Mouse (Mus musculus) forebrain, embryonic 11.5 days (tissue): ENCODE data around the gene Lrrc75b. TPM values are rescaled to one million over a fixed set of nuclear protein-coding genes. Genes with fewer than 3 reads are reported as not detected.
A peak's percentile ranks its signal among the peaks of the same experiment; 100 is the strongest.

ENCODE experiments used
- ATAC-seq: fragments of 200-750 bp; cut with Nextera tagmentation; replicated peaks from 2 replicates; pipeline ENCODE4 v1.8.0; 2017; ENCODE audit warnings: moderate TSS enrichment; ENCODE audit not compliant: low FRiP score
- DNase-seq: peaks from one replicate; pipeline ENCODE4 v3.0.0-alpha.2; 2017; ENCODE audit warnings: low spot score
- H3K27ac ChIP-seq: fragments of 300-500 bp; sonication (generic); 2 replicates; pipeline ENCODE4 v1.5.1; 2014; ENCODE audit warnings: low read depth, low read length
- H3K27me3 ChIP-seq: fragments of 300-500 bp; sonication (generic); 2 replicates; pipeline ENCODE4 v1.6.1; 2014; ENCODE audit warnings: mild to moderate bottlenecking, low read length, mixed read lengths; ENCODE audit not compliant: control insufficient read depth, insufficient read depth
- H3K36me3 ChIP-seq: fragments of 300-500 bp; sonication (generic); 2 replicates; pipeline ENCODE4 v1.6.1; 2014; ENCODE audit warnings: mild to moderate bottlenecking, low read length, moderate library complexity, mixed read lengths; ENCODE audit not compliant: control insufficient read depth, insufficient read depth
- H3K4me1 ChIP-seq: fragments of 300-500 bp; sonication (generic); replicated peaks from 2 replicates; pipeline ENCODE4 v1.6.1; 2014; ENCODE audit warnings: low read length, mixed read lengths; ENCODE audit not compliant: control insufficient read depth, insufficient read depth
- H3K4me2 ChIP-seq: fragments of 300-500 bp; sonication (generic); 2 replicates; pipeline ENCODE4 v1.6.1; 2014; ENCODE audit warnings: low read depth, mild to moderate bottlenecking, low read length, moderate library complexity, mixed read lengths; ENCODE audit not compliant: severe bottlenecking
- H3K4me3 ChIP-seq: fragments of 300-500 bp; sonication (generic); 2 replicates; pipeline ENCODE4 v1.5.1; 2014; ENCODE audit warnings: low read depth, low read length
- H3K9ac ChIP-seq: fragments of 300-500 bp; sonication (generic); 2 replicates; pipeline ENCODE4 v1.6.1; 2014; ENCODE audit warnings: low read length
- H3K9me3 ChIP-seq: fragments of 300-500 bp; sonication (generic); 2 replicates; pipeline ENCODE4 v1.6.1; 2016; ENCODE audit warnings: low read length, mixed read lengths; ENCODE audit not compliant: control insufficient read depth
- WGBS: fragments of 180-500 bp; shearing (Covaris S2); extraction: QIAGEN DNeasy Blood & Tissue Kit; methylation state at CpG from one replicate; pipeline ENCODE4 v1.1.7; 2014; 5-methylcytosine and 5-hydroxymethylcytosine counted together
- polyA plus RNA-seq: library from polyadenylated mRNA; unstranded; fragments of >200 nt; fragmentation: Nextera tagmentation; extraction: Ambion mirVana; gene quantifications from 2 replicates; pipeline ENCODE4 v1.2.1, GENCODE M21; 2014

Gene Lrrc75b
- polyA plus RNA-seq, 1 experiment from 2014 or later = 2.3 TPM

DNA sequence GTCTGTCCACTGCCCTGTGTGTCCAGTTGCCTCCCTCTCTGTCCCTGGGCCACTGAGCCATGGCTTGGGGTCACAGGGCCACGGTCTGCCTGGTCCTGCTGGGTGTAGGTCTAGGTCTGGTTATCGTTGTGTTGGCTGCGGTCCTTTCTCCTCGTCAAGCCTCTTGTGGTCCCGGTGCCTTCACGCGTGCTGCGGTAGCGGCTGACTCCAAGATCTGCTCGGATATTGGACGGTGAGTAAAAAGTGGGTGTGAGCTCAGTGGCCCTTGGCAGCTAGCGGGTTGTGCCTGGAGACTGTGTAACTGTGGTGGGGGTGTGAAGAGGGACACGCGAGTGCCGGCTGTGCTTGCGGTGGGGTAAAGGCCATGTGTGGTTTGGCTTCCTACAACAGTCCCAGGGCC lies 29.5 kb upstream of the Lrrc75b start:
- no peak overlapping the region for H3K4me2 ChIP-seq
- no peaks in the 10 kb centered on the region for H3K27me3 ChIP-seq
- no peaks in the 10 kb centered on the region for H3K36me3 ChIP-seq
- ATAC-seq (no peak), DNase-seq (no peak)
- no peak overlapping the region for H3K4me3 ChIP-seq
- no peaks in the 10 kb centered on the region for H3K9me3 ChIP-seq
- H3K9ac ChIP-seq = no peak overlapping the region
- H3K4me1 ChIP-seq = 0 out of 2 replicates have a peak, but pooled peaks cover 2% of the 10 kb centered on the region
- 88% methylated on average over 16 of the region's 16 CpGs for WGBS
- no peak overlapping the region for H3K27ac ChIP-seq

DNA sequence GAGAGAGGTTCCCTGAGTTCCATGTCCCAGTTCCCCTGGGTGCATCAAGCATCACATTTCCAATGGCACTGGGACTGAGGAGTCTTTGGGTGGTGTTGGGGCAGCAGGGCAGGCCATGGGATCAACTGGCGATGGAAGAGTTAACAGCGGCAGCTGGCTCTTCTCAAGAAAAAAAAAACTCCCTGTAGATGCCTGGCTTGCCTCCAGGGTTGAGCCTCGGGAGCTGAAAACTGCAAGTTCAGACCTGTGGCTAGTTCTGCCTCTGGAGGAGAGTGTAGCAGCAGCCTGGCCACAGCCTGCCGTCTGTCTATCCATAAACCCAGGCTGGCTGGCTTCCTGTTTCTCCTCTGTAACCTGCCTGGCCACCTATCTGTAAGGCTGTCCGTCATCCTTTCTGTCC lies 29.0 kb upstream of the Lrrc75b start, which contains the start of gene Ggt5:
Gene Ggt5, plus strand, starts transcription at position 212 of the 400 bp plus-strand sequence.
- no peaks in the 10 kb centered on the region for H3K9me3 ChIP-seq
- ATAC-seq = no peak

DNA sequence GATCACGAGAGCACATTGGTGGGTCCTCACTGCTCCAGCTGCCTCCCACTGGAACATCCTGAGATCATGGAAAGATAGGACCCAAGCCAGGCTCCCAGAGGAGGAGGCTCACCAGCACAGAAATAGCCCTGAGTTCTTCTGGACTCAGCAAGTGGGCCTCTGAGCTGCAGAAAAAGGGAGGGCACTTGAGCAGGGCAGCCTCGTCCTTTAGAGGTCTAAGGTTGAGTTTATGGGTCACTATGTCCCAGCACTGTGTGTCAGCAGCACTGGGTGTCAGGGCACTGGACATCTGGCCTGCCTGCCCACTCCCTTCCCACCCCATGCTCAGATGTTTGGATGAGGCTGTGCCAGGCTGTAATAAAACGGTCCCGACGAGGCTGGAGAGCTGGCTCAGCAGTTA lies 28.2 kb upstream of the Lrrc75b start:
- Histone ChIP-seq H3K36me3 (no peaks in the 10 kb centered on the region), H3K4me1 (0 out of 2 replicates have a peak, but pooled peaks cover 2% of the 10 kb centered on the region), H3K9me3 (no peaks in the 10 kb centered on the region), H3K27ac (no peak overlapping the region), H3K27me3 (no peaks in the 10 kb centered on the region), H3K4me3 (no peak overlapping the region), H3K9ac (no peak overlapping the region), H3K4me2 (no peak overlapping the region)
- ATAC-seq = no peak
- no peak for DNase-seq
- 77% methylated on average over 5 of the region's 5 CpGs for WGBS

More for the DNA sequence above, 29.0 kb upstream of the Lrrc75b start, which contains the start of gene Ggt5:
- no peak within 1 kb of the TSS for H3K4me3 ChIP-seq
- no peak within 1 kb of the TSS for H3K27ac ChIP-seq
- no peak within 1 kb of the TSS for H3K4me2 ChIP-seq
- WGBS = 51% methylated on average over 5 of the region's 5 CpGs
- DNase-seq = no peak
- no peak within 1 kb of the TSS for H3K9ac ChIP-seq
- H3K4me1 ChIP-seq = 0 out of 2 replicates have a peak, but pooled peaks cover 2% of the 10 kb centered on the region
- H3K27me3 ChIP-seq = no peaks in the 10 kb centered on the region
- no peaks in the 10 kb centered on the region for H3K36me3 ChIP-seq

DNA sequence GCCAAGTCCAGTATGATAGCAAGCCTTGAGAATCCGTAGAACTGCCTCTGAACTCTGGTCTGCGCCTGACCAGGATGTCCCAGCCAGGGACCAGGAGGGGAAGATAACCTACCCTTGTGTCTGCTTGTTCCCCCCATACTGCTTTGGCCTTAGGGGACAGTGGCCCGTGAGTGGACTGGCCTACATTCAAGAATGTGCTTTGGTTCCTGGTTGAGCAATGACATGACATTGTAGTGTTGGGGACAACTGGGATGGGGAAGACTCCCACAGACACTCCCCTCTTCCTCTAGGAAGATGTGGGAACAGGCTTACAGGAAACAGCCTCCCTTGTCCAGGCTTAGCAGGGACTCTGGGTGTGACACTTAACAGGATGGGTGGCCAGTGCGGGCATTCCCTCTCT lies 27.7 kb upstream of the Lrrc75b start:
- H3K4me3 ChIP-seq = no peak overlapping the region
- H3K9me3 ChIP-seq = no peaks in the 10 kb centered on the region
- H3K4me1 ChIP-seq = 0 out of 2 replicates have a peak, but pooled peaks cover 2% of the 10 kb centered on the region
- H3K36me3 ChIP-seq = no peaks in the 10 kb centered on the region
- no peak overlapping the region for H3K9ac ChIP-seq
- no peak overlapping the region for H3K27ac ChIP-seq
- 90% methylated on average over 4 of the region's 4 CpGs for WGBS
- H3K4me2 ChIP-seq = no peak overlapping the region
- H3K27me3 ChIP-seq = no peaks in the 10 kb centered on the region
- no peak for DNase-seq
- no peak for ATAC-seq

DNA sequence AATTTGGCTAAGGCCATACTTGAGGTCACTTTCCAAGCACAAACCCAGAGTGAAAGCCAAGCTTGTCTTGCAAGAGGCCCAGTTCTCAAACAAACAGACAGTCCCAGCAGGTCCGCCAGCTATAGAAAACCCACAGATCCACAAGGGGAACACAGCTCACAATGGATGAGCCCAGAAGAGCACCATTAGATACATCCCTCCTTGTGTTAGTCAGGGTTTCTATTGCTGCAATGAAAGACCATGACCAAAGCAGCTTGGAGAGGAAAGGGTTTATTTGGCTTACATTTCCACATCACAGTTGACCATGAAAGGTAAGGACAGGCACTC lies 26.4 kb upstream of the Lrrc75b start:
- Histone ChIP-seq H3K9ac (no peak overlapping the region; the same call in 1 of the 2 replicates), H3K27me3 (no peaks in the 10 kb centered on the region), H3K9me3 (no peaks in the 10 kb centered on the region), H3K4me3 (no peak overlapping the region), H3K4me1 (0 out of 2 replicates have a peak, but pooled peaks cover 2% of the 10 kb centered on the region), H3K27ac (no peak overlapping the region), H3K36me3 (no peaks in the 10 kb centered on the region), H3K4me2 (no peak overlapping the region)
- ATAC-seq (peak; percentile 45), DNase-seq (no peak)
- whole genome bisulfite sequencing = 91% methylated on average over 1 of the region's 1 CpGs

DNA sequence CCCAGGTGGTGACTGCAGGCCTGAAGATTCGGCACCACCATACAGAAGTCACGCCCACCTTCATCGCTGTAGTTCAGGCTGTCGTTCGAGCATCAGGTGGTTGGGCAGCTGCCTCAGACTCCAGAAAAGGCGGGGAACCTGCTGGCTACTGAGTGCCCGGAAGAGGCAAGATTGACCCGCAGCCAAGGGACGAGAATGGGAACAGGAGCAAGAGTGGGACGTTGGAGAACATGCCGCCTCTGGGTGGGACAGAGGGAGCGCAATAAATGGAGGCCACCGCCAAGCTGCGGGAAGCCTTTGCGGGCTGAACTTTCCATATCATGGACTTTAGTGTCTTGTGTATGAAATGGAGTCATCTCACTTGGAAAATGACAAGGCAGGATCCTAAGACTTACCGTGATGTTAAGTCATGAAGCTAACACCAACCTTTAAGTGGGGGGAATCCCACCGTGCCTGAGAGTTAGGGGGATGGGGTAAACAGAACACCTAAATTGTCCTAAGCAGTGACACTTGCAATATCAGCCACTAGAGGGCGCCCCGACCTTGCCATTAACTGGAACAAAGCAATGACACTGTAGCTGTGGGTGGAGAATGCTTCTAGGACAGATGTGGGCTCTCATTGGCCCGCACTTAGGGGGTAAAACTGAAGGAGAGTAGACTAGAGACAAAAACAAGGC lies 25.9 kb upstream of the Lrrc75b start:
- ATAC-seq (peak; percentile 85), DNase-seq (peak; percentile 93)
- Histone ChIP-seq H3K9me3 (no peaks in the 10 kb centered on the region), H3K27me3 (no peaks in the 10 kb centered on the region), H3K4me3 (no peak overlapping the region), H3K4me2 (0 out of 2 replicates have a peak overlapping the region, but pooled peaks have one; percentile 0), H3K4me1 (0 out of 2 replicates have a peak, but pooled peaks cover 2% of the 10 kb centered on the region), H3K27ac (no peak overlapping the region), H3K9ac (no peak overlapping the region; the same call in 1 of the 2 replicates), H3K36me3 (no peaks in the 10 kb centered on the region)
- WGBS = 22% methylated on average over 20 of the region's 20 CpGs

DNA sequence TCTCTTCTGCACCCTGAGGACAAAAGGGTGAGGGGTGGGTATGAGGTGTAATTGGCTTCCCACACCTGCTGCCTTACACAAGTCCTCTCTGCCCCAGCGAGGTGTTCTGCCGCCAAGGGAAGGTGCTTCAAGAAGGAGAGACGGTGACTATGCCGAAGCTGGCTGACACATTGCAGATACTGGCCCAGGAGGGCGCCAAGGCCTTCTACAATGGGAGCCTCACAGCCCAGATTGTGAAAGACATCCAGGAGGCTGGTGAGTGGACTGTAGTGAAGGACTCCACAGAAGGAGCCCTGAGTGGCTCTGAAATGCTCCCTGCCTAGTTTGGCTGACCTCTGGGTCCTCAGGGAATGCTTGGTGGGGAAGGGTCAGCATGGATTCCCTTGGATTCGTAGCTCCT lies 19.0 kb upstream of the Lrrc75b start:
- H3K27me3 ChIP-seq = no peaks in the 10 kb centered on the region
- H3K4me2 ChIP-seq = no peak overlapping the region
- DNase-seq (no peak), ATAC-seq (no peak)
- H3K4me1 ChIP-seq = no peaks in the 10 kb centered on the region
- H3K9ac ChIP-seq = no peak overlapping the region
- H3K9me3 ChIP-seq = no peaks in the 10 kb centered on the region
- H3K27ac ChIP-seq = no peak overlapping the region
- WGBS = 87% methylated on average over 6 of the region's 6 CpGs
- H3K36me3 ChIP-seq = no peaks in the 10 kb centered on the region
- H3K4me3 ChIP-seq = no peak overlapping the region

DNA sequence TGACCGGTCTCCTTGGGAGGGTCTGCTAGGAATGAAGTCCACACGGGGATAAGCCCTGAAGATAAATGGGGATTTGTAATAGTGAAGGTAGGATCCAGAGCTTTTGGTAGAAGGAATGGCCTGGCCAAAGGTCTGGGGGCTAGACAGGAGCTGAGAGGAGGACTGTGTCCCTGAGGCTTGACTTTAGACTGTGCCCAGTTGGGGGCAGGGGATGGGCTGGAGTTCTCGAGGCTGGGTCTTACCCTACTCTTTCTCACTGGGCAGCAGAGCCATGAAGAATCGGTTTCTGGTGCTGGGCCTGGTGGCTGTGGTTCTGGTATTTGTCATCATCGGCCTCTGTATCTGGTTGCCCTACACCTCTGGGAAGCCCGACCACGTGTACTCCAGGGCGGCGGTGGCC lies 13.8 kb upstream of the Lrrc75b start:
- ATAC-seq (no peak), DNase-seq (no peak)
- no peak overlapping the region for H3K4me2 ChIP-seq
- no peak overlapping the region for H3K4me3 ChIP-seq
- WGBS = 87% methylated on average over 9 of the region's 9 CpGs
- H3K36me3 ChIP-seq = no peaks in the 10 kb centered on the region
- no peaks in the 10 kb centered on the region for H3K9me3 ChIP-seq
- H3K27ac ChIP-seq = no peak overlapping the region
- H3K9ac ChIP-seq = no peak overlapping the region
- H3K27me3 ChIP-seq = no peaks in the 10 kb centered on the region
- H3K4me1 ChIP-seq = 0 out of 2 replicates have a peak, but pooled peaks cover 2% of the 10 kb centered on the region

DNA sequence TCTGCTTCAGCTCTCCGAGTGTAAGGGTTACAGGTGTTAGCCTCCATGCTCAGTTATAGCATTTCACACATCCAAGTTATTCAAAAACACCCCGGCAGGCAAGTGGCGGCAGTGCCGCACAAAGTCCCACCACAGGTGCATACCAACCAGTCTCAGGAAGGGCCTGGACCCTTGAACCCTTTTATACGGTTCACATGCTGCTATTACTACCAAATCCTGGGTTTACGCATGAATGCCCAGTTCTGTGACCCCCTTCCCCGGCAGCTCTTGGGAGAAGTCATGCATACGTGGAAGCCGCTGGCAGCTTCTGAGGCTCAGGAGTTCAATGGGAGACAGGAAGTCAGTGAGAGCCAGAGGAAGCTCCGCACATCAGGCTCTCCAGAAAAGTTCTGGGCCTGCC lies 13.1 kb upstream of the Lrrc75b start:
- no peak for ATAC-seq
- whole genome bisulfite sequencing = 42% methylated on average over 10 of the region's 10 CpGs
- H3K4me3 ChIP-seq = no peak overlapping the region
- H3K27me3 ChIP-seq = no peaks in the 10 kb centered on the region
- 0 out of 2 replicates have a peak, but pooled peaks cover 2% of the 10 kb centered on the region for H3K4me1 ChIP-seq
- H3K9me3 ChIP-seq = no peaks in the 10 kb centered on the region
- H3K27ac ChIP-seq = no peak overlapping the region
- no peak overlapping the region for H3K4me2 ChIP-seq
- H3K9ac ChIP-seq = no peak overlapping the region
- no peaks in the 10 kb centered on the region for H3K36me3 ChIP-seq
- no peak for DNase-seq
